Mouse (Mus musculus): ENCODE data around the gene Gm4869.

GRCm38 (mm10) chr5:140461476-140461875 is 16.0 kb downstream of the Gm4869 start:
- TF ChIP-seq CTCF (IDR thresholded peaks at IDR 0.05; ENCODE audit: insufficient read depth, low read length) (no peak), POLR2A (IDR thresholded peaks at IDR 0.05; ENCODE audit: borderline replicate concordance, extremely low read depth, low read depth, low read length) (no peak)
